Mouse (Mus musculus) megakaryocyte, embryonic 14.5 days (primary cell): ENCODE measurements around the gene Zdhhc17. TPM values are rescaled to one million over a fixed set of nuclear protein-coding genes. Genes with fewer than 3 reads are reported as not detected.

Experiments
- H3K27me3 ChIP-seq: replicated peaks from 2 replicates; pipeline ENCODE3; 2012; ENCODE audit warnings: inconsistent platforms
- H3K36me3 ChIP-seq: replicated peaks from 2 replicates; pipeline ENCODE3; 2012; ENCODE audit warnings: low read length, inconsistent platforms, mixed read lengths
- H3K4me1 ChIP-seq: 2 replicates; pipeline ENCODE4 v1.6.1; 2012; ENCODE audit warnings: inconsistent platforms
- H3K4me3 ChIP-seq: replicated peaks from 2 replicates; pipeline ENCODE3; 2012; ENCODE audit warnings: moderate library complexity, mild to moderate bottlenecking, inconsistent platforms
- H3K9me3 ChIP-seq: 2 replicates; pipeline ENCODE4 v1.6.1; 2012; ENCODE audit warnings: inconsistent platforms
- FLI1 ChIP-seq: IDR thresholded peaks from 2 replicates; pipeline ENCODE4 v1.6.1; 2012; ENCODE audit warnings: low read length, inconsistent platforms, mixed read lengths
- GATA1 ChIP-seq: IDR thresholded peaks from 3 replicates; pipeline ENCODE4 v1.6.1; 2012; ENCODE audit warnings: mixed read lengths, low read length, inconsistent platforms, borderline replicate concordance
- polyA plus RNA-seq: library from polyadenylated mRNA; stranded (reverse); fragments of >175 nt; gene quantifications from 2 replicates; pipeline ENCODE4 v1.2.3, GENCODE M21; 2012; ENCODE audit warnings: low replicate concordance; ENCODE audit not compliant: insufficient read depth

Gene Zdhhc17
- polyA plus RNA-seq, 1 experiment = 0.29 TPM

- no peak for TF ChIP-seq FLI1
- TF ChIP-seq GATA1 = no peak
- H3K4me1 ChIP-seq = peaks cover 28% of the 10 kb centered on the region
- H3K4me3 ChIP-seq = peak overlapping the region; percentile 81
- H3K36me3 ChIP-seq = peaks cover 6% of the 10 kb centered on the region
- H3K9me3 ChIP-seq = no peaks in the 10 kb centered on the region
- no peaks in the 10 kb centered on the region for H3K27me3 ChIP-seq
Measured at GRCm38 (mm10) chr10:110931161-110931912, 78.6 kb downstream of the Zdhhc17 start.

- Histone ChIP-seq H3K4me1 (peaks cover 33% of the 10 kb centered on the region), H3K36me3 (no peaks in the 10 kb centered on the region), H3K27me3 (no peaks in the 10 kb centered on the region), H3K4me3 (no peak overlapping the region), H3K9me3 (no peaks in the 10 kb centered on the region)
- no peak for TF ChIP-seq FLI1
- no peak for TF ChIP-seq GATA1
Measured at GRCm38 (mm10) chr10:110929756-110930155, 80.2 kb downstream of the Zdhhc17 start.

GRCm38 (mm10) chr10:110927491-110927890, 82.4 kb downstream of the Zdhhc17 start:
- Histone ChIP-seq H3K9me3 (no peaks in the 10 kb centered on the region), H3K4me3 (no peak overlapping the region)

GRCm38 (mm10) chr10:110922612-110923011, 87.3 kb downstream of the Zdhhc17 start:
- Histone ChIP-seq H3K4me1 (peaks cover 42% of the 10 kb centered on the region), H3K4me3 (no peak overlapping the region), H3K27me3 (peaks cover 4% of the 10 kb centered on the region), H3K36me3 (no peaks in the 10 kb centered on the region), H3K9me3 (peaks cover 6% of the 10 kb centered on the region)
- no peak for TF ChIP-seq GATA1

More at GRCm38 (mm10) chr10:110927491-110927890, 82.4 kb downstream of the Zdhhc17 start:
- Histone ChIP-seq H3K36me3 (no peaks in the 10 kb centered on the region), H3K27me3 (no peaks in the 10 kb centered on the region), H3K4me1 (peaks cover 32% of the 10 kb centered on the region)
- TF ChIP-seq FLI1 (no peak), GATA1 (no peak)

- peaks cover 10% of the 10 kb centered on the region for H3K9me3 ChIP-seq
Measured at GRCm38 (mm10) chr10:110921890-110922289, 88.0 kb downstream of the Zdhhc17 start.

GRCm38 (mm10) chr10:110920368-110920950, 89.5 kb downstream of the Zdhhc17 start:
- H3K4me3 ChIP-seq = peak overlapping the region; percentile 91
- H3K9me3 ChIP-seq = peaks cover 10% of the 10 kb centered on the region
- peaks cover 33% of the 10 kb centered on the region for H3K4me1 ChIP-seq
- no peak for TF ChIP-seq FLI1
- TF ChIP-seq GATA1 = no peak
- H3K27me3 ChIP-seq = peaks cover 4% of the 10 kb centered on the region
- no peaks in the 10 kb centered on the region for H3K36me3 ChIP-seq

More at GRCm38 (mm10) chr10:110921890-110922289, 88.0 kb downstream of the Zdhhc17 start:
- H3K4me1 ChIP-seq = peaks cover 42% of the 10 kb centered on the region
- no peak overlapping the region for H3K4me3 ChIP-seq
- H3K36me3 ChIP-seq = no peaks in the 10 kb centered on the region
- TF ChIP-seq GATA1 = no peak
- TF ChIP-seq FLI1 = no peak
- peaks cover 4% of the 10 kb centered on the region for H3K27me3 ChIP-seq

GRCm38 (mm10) chr10:110919531-110920343, 90.2 kb downstream of the Zdhhc17 start, which contains the start of gene Csrp2:
Csrp2 (plus strand) TSS chr10:110919789.
- H3K27me3 ChIP-seq = peaks cover 4% of the 10 kb centered on the region
- peaks cover 27% of the 10 kb centered on the region for H3K4me1 ChIP-seq
- H3K4me3 ChIP-seq = peak within 1 kb of the TSS; percentile 91
- H3K36me3 ChIP-seq = no peaks in the 10 kb centered on the region
- TF ChIP-seq GATA1 (no peak), FLI1 (no peak)
- H3K9me3 ChIP-seq = peaks cover 10% of the 10 kb centered on the region

- Histone ChIP-seq H3K4me1 (peaks cover 28% of the 10 kb centered on the region), H3K4me3 (peak overlapping the region; percentile 42), H3K27me3 (peaks cover 4% of the 10 kb centered on the region), H3K36me3 (no peaks in the 10 kb centered on the region), H3K9me3 (peaks cover 10% of the 10 kb centered on the region)
- no peak for TF ChIP-seq GATA1
- TF ChIP-seq FLI1 = no peak
Measured at GRCm38 (mm10) chr10:110918414-110919391, 91.2 kb downstream of the Zdhhc17 start.

GRCm38 (mm10) chr10:110917521-110917920, 92.4 kb downstream of the Zdhhc17 start:
- peaks cover 4% of the 10 kb centered on the region for H3K27me3 ChIP-seq
- H3K36me3 ChIP-seq = no peaks in the 10 kb centered on the region
- H3K4me3 ChIP-seq = no peak overlapping the region
- peaks cover 28% of the 10 kb centered on the region for H3K4me1 ChIP-seq
- no peak for TF ChIP-seq FLI1
- TF ChIP-seq GATA1 = no peak
- peaks cover 10% of the 10 kb centered on the region for H3K9me3 ChIP-seq
